Mouse (Mus musculus) hindbrain, embryonic 16.5 days (tissue): Measurements from ENCODE around the gene Olfr868. TPM values are rescaled to one million over a fixed set of nuclear protein-coding genes. Genes with fewer than 3 reads are reported as not detected.

Source experiments
- ATAC-seq: fragments of 200-750 bp; cut with Nextera tagmentation; 2 replicates; pipeline ENCODE4 v1.8.0; 2017; ENCODE audit warnings: moderate TSS enrichment, moderate library complexity
- H3K27ac ChIP-seq: fragments of 300-500 bp; sonication (generic); 2 replicates; pipeline ENCODE4 v1.5.1; 2014; ENCODE audit warnings: low read depth, mild to moderate bottlenecking, control low read depth, low read length, moderate library complexity
- H3K27me3 ChIP-seq: fragments of 300-500 bp; sonication (generic); replicated peaks from 2 replicates; pipeline ENCODE4 v1.6.1; 2014; ENCODE audit warnings: low read length; ENCODE audit not compliant: control insufficient read depth, insufficient read depth
- H3K36me3 ChIP-seq: fragments of 300-500 bp; sonication (generic); 2 replicates; pipeline ENCODE4 v1.6.1; 2014; ENCODE audit warnings: mild to moderate bottlenecking, low read length, moderate library complexity, mixed read lengths; ENCODE audit not compliant: control insufficient read depth, insufficient read depth
- H3K4me1 ChIP-seq: fragments of 300-500 bp; sonication (generic); 2 replicates; pipeline ENCODE4 v1.6.1; 2014; ENCODE audit warnings: low read depth, low read length; ENCODE audit not compliant: control insufficient read depth, insufficient read depth
- H3K4me2 ChIP-seq: fragments of 300-500 bp; sonication (generic); 2 replicates; pipeline ENCODE4 v1.6.1; 2014; ENCODE audit warnings: mild to moderate bottlenecking, low read length, control low read depth, moderate library complexity
- H3K4me3 ChIP-seq: fragments of 300-500 bp; sonication (generic); 2 replicates; pipeline ENCODE4 v1.5.1; 2014; ENCODE audit warnings: mild to moderate bottlenecking, low read length, control low read depth, moderate library complexity
- H3K9ac ChIP-seq: fragments of 300-500 bp; sonication (generic); 2 replicates; pipeline ENCODE4 v1.6.1; 2014; ENCODE audit warnings: low read depth, mild to moderate bottlenecking, control low read depth, low read length, moderate library complexity
- H3K9me3 ChIP-seq: fragments of 300-500 bp; sonication (generic); 2 replicates; pipeline ENCODE4 v1.6.1; 2014; ENCODE audit warnings: mild to moderate bottlenecking, low read length, moderate library complexity; ENCODE audit not compliant: control insufficient read depth
- WGBS: fragments of 180-500 bp; shearing (Covaris S2); extraction: QIAGEN DNeasy Blood & Tissue Kit; methylation state at CpG from one replicate; pipeline ENCODE4 v1.1.7; 2014; 5-methylcytosine and 5-hydroxymethylcytosine counted together
- polyA plus RNA-seq: library from polyadenylated mRNA; unstranded; fragments of >200 nt; fragmentation: Nextera tagmentation; extraction: Ambion mirVana; gene quantifications from 2 replicates; pipeline ENCODE4 v1.2.1, GENCODE M21; 2015

The Olfr868 gene
- polyA plus RNA-seq: not detected in 2 replicates

DNA sequence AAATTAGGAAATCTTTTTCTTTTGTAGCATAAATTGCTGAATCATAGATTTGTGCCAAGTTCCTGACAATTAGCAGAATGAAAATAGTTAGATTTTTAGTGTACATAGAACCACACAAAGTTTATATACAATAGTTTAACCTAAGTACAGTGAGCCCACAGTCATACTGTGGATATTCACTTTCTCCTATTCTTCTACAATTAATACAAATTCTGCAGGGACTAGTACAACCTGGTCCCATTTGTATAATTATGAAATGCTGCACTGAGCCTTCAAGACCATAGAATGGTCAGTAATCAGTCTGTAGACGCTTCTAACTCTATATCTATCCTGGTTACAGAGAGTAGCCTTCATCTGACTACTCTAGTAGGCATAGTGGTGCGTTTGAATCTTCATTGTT lies at the start of gene Olfr868:
TSS of gene Olfr868 (plus strand) at position 301 of the 400 bp plus-strand sequence.
- no peak within 1 kb of the TSS for H3K4me2 ChIP-seq
- WGBS: 47% methylated on average over 2 of the region's 2 CpGs
- ATAC-seq: no peak
- H3K9me3 ChIP-seq: peaks cover 7% of the 10 kb centered on the region; the same call in 1 of the 2 replicates
- no peak within 1 kb of the TSS for H3K9ac ChIP-seq
- H3K4me1 ChIP-seq: no peaks in the 10 kb centered on the region
- H3K27me3 ChIP-seq: no peaks in the 10 kb centered on the region
- no peaks in the 10 kb centered on the region for H3K36me3 ChIP-seq
- H3K4me3 ChIP-seq: no peak within 1 kb of the TSS
- H3K27ac ChIP-seq: no peak within 1 kb of the TSS

DNA sequence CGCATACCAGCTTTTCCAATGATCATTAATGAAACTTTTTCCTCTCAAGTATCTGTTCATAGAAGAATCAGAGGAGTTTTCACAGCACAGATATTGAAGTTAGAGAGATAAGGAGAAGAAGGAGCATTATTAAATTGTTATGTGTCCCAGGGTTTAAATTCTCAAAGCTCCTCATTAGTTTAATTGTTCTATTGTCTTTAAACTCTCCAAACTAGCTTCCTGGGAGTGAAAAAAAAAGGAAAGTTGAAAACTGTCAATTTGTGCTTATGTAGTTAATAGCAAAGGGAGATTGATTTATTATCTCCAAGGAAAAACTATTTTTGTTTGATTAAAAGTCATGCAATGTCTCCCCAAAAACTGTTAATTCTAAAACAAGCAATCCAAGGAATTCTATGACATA lies 41.0 kb upstream of the Olfr868 start, which contains the start of gene Olfr867:
TSS of gene Olfr867 (minus strand) at position 101 of the 400 bp plus-strand sequence.
- Histone ChIP-seq H3K4me3 (no peak within 1 kb of the TSS), H3K4me2 (no peak within 1 kb of the TSS), H3K9ac (no peak within 1 kb of the TSS), H3K9me3 (peaks cover 5% of the 10 kb centered on the region; the same call in 1 of the 2 replicates), H3K27me3 (no peaks in the 10 kb centered on the region), H3K4me1 (no peaks in the 10 kb centered on the region), H3K27ac (no peak within 1 kb of the TSS), H3K36me3 (no peaks in the 10 kb centered on the region)
- no peak for ATAC-seq
- 82% methylated on average over 1 of the region's 1 CpGs for WGBS

DNA sequence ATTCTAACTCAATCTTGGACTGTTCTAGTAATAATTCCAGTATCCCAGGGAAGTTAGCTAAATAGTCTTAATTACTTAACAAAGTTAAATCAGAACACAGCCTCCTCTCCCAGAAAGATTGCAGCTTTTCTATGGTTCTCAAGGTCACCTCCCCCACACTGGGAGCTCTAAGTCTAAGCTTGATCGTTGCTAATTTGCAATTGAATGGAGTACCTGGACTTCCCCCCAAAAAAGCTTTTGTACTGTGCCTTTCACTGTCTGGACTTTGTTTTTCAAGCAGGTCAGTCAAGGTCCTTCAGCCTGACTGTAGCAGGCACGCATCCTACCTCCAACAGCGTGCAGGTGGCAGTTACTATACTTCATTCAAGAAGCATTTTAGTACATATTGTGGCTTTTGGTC lies 28.2 kb upstream of the Olfr868 start:
- peaks cover 10% of the 10 kb centered on the region for H3K9me3 ChIP-seq
- H3K36me3 ChIP-seq: no peaks in the 10 kb centered on the region
- H3K27me3 ChIP-seq: no peaks in the 10 kb centered on the region
- H3K4me3 ChIP-seq: no peak overlapping the region
- no peak overlapping the region for H3K9ac ChIP-seq
- WGBS: 75% methylated on average over 3 of the region's 3 CpGs
- no peaks in the 10 kb centered on the region for H3K4me1 ChIP-seq
- H3K4me2 ChIP-seq: no peak overlapping the region
- no peak for ATAC-seq
- H3K27ac ChIP-seq: no peak overlapping the region

DNA sequence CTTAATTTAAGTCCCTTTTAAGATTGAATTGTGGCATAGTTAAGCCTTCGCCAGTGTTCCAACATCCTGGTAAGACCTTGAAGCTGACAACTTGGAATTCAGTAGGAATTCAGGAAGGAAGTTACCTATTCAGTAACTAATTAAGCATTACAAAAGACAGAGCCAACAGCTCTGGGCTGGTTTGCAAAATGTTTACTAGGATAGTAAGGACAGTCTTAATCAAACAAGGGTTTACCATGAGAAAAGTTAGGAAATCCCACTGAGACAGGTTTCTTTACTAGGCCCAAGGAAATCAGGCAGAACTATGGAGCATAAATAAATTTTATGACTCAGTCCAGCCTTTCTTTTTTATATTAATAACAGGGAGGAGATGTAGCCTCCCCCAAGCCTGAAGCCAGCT lies 27.1 kb upstream of the Olfr868 start:
- 94% methylated on average over 1 of the region's 1 CpGs for WGBS

DNA sequence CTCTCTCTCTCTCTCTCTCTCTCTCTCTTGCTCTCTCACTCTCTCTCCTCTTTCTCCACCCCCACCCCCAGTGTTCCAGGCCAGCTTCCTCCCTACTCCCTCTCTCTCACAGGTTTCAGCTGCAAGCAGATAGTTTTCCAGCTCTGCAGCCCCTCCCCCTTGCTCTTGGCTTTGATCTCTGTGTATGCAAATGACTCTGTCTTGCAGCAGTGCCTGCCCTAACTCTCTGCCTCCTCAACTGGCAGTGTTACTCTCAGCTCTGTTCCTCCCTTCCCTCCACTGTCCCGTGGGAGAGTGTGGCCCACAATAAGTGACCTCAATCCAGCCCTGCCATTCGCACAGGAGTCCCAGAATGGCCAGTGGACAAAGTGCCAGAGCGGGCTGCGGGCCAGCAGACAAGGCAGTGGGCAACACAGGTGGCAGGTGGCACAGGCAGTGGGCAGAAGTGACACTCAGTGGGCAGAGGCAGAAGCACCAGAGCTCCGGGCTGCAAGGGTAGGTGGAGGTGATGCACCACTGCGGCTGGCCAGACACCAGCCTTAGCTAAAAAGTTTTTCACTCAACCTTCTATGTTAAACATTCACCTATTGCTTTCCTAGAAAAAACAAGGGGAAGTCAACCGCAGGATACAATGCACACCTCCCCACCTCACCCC lies 24.8 kb upstream of the Olfr868 start:
- H3K4me3 ChIP-seq: no peak overlapping the region
- no peak for ATAC-seq
- H3K27ac ChIP-seq: no peak overlapping the region
- H3K9me3 ChIP-seq: peaks cover 24% of the 10 kb centered on the region
- 78% methylated on average over 7 of the region's 7 CpGs for WGBS
- no peaks in the 10 kb centered on the region for H3K4me1 ChIP-seq
- no peaks in the 10 kb centered on the region for H3K27me3 ChIP-seq
- no peaks in the 10 kb centered on the region for H3K36me3 ChIP-seq
- H3K9ac ChIP-seq: no peak overlapping the region
- no peak overlapping the region for H3K4me2 ChIP-seq

More for the DNA sequence above, 27.1 kb upstream of the Olfr868 start:
- ATAC-seq: no peak
- Histone ChIP-seq H3K4me3 (no peak overlapping the region), H3K36me3 (no peaks in the 10 kb centered on the region), H3K27me3 (no peaks in the 10 kb centered on the region), H3K4me2 (no peak overlapping the region), H3K4me1 (no peaks in the 10 kb centered on the region), H3K27ac (no peak overlapping the region), H3K9me3 (peaks cover 13% of the 10 kb centered on the region), H3K9ac (no peak overlapping the region)

DNA sequence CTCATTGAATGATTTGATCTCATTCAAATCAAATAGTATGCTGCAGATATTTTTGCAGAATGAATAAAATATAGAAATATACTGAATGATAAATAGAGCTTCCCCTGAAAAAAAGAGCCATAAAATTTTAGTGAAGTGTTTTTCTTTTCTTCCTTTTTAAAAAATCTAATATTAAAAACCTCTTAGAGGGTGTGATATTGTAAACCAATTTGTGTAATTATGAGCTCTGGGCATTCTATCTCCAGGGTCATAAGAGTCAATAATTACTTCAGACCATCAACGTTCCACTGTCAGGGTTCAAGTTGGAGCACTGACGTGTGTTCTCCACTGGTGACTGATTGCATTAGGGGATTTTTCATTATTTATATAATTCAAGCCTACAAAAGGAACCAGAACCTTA lies 30.3 kb downstream of the Olfr868 start, which contains the start of gene Olfr869:
TSS of gene Olfr869 (plus strand) at position 301 of the 400 bp plus-strand sequence.
- no peaks in the 10 kb centered on the region for H3K27me3 ChIP-seq
- H3K36me3 ChIP-seq: no peaks in the 10 kb centered on the region
- no peak within 1 kb of the TSS for H3K27ac ChIP-seq
- H3K9me3 ChIP-seq: peaks cover 3% of the 10 kb centered on the region
- H3K9ac ChIP-seq: no peak within 1 kb of the TSS
- no peak within 1 kb of the TSS for H3K4me2 ChIP-seq
- WGBS: 77% methylated on average over 2 of the region's 2 CpGs
- H3K4me3 ChIP-seq: no peak within 1 kb of the TSS
- no peaks in the 10 kb centered on the region for H3K4me1 ChIP-seq
- no peak for ATAC-seq

DNA sequence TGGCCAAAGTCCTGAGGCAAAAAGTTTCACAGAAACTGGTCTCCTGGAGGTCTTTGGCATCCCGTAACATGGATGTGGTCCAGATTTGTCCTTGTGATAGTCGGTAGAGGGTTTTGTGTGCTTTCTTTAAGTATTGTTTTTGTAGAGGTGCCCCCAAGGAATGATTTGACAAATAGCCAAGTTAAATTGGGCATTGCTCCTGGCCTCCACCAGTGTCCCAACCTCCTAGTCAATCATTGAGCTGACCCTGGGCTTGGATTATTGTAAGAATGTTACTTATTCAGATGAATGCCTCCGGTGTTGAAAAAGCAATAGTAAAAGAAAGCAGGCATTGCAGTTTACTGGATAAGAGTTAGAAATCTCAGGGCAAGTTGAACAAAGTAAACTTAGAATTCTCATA lies 51.3 kb downstream of the Olfr868 start:
- no peak overlapping the region for H3K4me2 ChIP-seq
- no peaks in the 10 kb centered on the region for H3K36me3 ChIP-seq
- no peak overlapping the region for H3K27ac ChIP-seq
- H3K9me3 ChIP-seq: peaks cover 29% of the 10 kb centered on the region
- H3K9ac ChIP-seq: no peak overlapping the region
- no peaks in the 10 kb centered on the region for H3K27me3 ChIP-seq
- WGBS: 90% methylated on average over 3 of the region's 3 CpGs
- ATAC-seq: no peak
- no peaks in the 10 kb centered on the region for H3K4me1 ChIP-seq
- no peak overlapping the region for H3K4me3 ChIP-seq

Other genes starting within 250 kb of the Olfr868 start
- gene Olfr860, start 248.9 kb upstream of the Olfr868 start, polyA plus RNA-seq: not detected in 2 replicates
- not detected in 2 replicates for gene Olfr862, start 210.6 kb upstream of the Olfr868 start, polyA plus RNA-seq
- 0.10 and 0.13 TPM in 2 replicates for gene Olfr77, start 181.8 kb upstream of the Olfr868 start, polyA plus RNA-seq
- not detected in 2 replicates for gene Olfr866, start 70.6 kb upstream of the Olfr868 start, polyA plus RNA-seq
- gene Olfr867, start 41.1 kb upstream of the Olfr868 start, polyA plus RNA-seq: not detected in 2 replicates
- not detected in 2 replicates for gene Olfr869, start 30.4 kb downstream of the Olfr868 start, polyA plus RNA-seq
- not detected in 2 replicates for gene Olfr870, start 75.4 kb downstream of the Olfr868 start, polyA plus RNA-seq
- not detected in 2 replicates for gene Olfr871, start 113.6 kb downstream of the Olfr868 start, polyA plus RNA-seq
- not detected in 2 replicates for gene Olfr872, start 138.5 kb downstream of the Olfr868 start, polyA plus RNA-seq
- gene Olfr39, start 183.7 kb downstream of the Olfr868 start, polyA plus RNA-seq: not detected in 2 replicates
- not detected in 2 replicates for gene Olfr873, start 199.9 kb downstream of the Olfr868 start, polyA plus RNA-seq
- gene Olfr18, start 237.5 kb downstream of the Olfr868 start, polyA plus RNA-seq: 0.09 TPM in 1 of 2 replicates, not detected in the other